Mouse (Mus musculus) stomach, postnatal 0 days (tissue): ENCODE results near the gene Olfr1253.

Experiments
- CTCF ChIP-seq: IDR thresholded peaks from 2 replicates; pipeline ENCODE4 v1.5.1; 2016; ENCODE audit warnings: antibody characterized with exemption, low read depth, mild to moderate bottlenecking, moderate library complexity
- EP300 ChIP-seq: optimal IDR thresholded peaks from 2 replicates; pipeline ENCODE3; 2016; ENCODE audit warnings: antibody characterized with exemption

- TF ChIP-seq CTCF (no peak), EP300 (no peak)
These were observed 36.6 kb upstream of the Olfr1253 start, which contains the start of gene Olfr1254 for GRCm38 (mm10) chr2:89793519-89793918.
